Mouse (Mus musculus) activated CD4-positive, CD25-positive, alpha-beta regulatory T cell, adult 9 weeks (primary cell): ENCODE measurements around the gene Tmem230. TPM values are rescaled to one million over a fixed set of nuclear protein-coding genes. Genes with fewer than 3 reads are reported as not detected.

Experiments used
- polyA plus RNA-seq: library from polyadenylated mRNA; unstranded; fragments of 100-300 nt; shearing (Covaris generic); gene quantifications from one replicate; pipeline ENCODE4 v1.2.1, GENCODE M21; 2017

The Tmem230 gene
- 61.5 TPM for polyA plus RNA-seq

DNA sequence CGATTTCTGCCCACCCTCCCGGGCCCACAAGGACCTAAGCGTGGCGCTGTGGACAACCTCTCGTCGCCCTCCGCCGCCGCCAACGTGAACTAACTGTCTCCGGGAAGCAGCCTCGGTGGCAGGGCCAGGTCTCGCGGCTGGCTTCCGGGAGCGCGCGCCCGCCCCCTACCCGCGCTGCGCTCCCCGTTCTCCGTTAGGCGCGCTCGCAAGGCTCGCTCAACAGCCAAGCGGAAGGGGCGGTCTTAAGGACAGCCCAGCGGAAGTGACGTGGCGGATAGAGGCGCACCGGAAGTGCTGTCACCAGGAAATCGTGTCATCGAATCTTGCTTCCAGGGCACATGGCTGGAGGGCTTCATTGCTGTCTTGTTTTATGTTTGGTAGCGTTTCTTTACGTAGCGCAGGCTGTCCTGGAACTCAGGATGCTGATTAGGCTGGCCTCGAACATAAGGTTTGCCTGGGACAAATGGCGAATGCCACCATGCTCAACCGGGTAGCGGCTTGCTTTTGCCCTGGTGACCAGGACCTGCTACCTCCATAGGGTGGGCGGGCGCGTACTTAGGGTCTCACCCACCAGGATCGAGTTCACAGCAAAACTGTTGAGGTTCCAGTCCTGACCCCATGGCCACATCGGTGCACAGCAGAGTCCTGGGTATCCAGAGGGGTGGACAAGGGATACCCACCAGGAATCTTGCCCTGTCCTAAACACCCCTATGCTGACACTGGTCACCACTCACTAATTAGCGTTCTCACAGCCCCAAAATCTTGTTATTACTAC, at the start of gene Tmem230:
Gene Tmem230, minus strand, starts transcription at position 269 of the 775 bp plus-strand sequence.

DNA sequence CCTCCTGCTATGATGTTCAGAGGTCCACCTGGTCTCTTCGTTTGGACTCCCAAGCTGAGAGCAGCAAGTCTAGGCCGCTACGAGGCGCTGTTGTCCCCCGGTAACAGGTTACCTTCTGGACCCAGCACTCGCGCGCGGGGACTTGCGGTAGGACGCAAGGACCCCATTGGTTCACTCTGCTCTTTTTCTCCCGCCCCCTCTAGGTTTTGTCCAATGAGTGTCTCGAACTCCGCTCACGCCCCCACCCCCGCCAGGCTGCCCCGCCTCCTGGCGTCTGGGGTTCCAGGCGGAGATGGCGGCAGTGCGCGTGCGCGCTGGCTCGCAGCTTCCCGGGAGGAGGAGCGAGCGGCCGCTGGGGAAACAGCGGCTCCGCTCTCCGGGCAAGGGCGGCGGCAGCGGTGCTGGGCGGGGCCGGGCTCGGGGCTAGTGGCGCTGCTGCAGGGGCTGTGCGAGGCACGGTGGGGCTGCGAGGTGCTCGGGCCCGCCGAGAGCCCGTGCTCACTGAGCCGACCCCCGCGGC, 15.3 kb upstream of the Tmem230 start, which contains the start of gene Cds2:
Gene Cds2, plus strand, starts transcription at position 270 of the 520 bp plus-strand sequence.

GRCm38 (mm10) chr2:132252542-132253528, 5.2 kb upstream of the Tmem230 start, which contains the start of gene Pcna:
Gene Pcna, minus strand, starts transcription at chr2:132253314.

Other genes with a start within 250 kb of the Tmem230 start
- gene Rassf2, start 217.5 kb downstream of the Tmem230 start, polyA plus RNA-seq = 97.5 TPM
- gene Slc23a2, start 102.7 kb downstream of the Tmem230 start, polyA plus RNA-seq = 34.7 TPM
- 175 TPM for gene Pcna, start 5.5 kb upstream of the Tmem230 start, polyA plus RNA-seq
- 29.6 TPM for gene Cds2, start 15.3 kb upstream of the Tmem230 start, polyA plus RNA-seq
- not detected for gene Prokr2, start 137.6 kb upstream of the Tmem230 start, polyA plus RNA-seq